Mouse (Mus musculus) bone marrow macrophage, adult 2 months (primary cell): ENCODE measurements around the gene Inmt.

ENCODE experiments used
- CTCF ChIP-seq: IDR thresholded peaks from 2 replicates; pipeline ENCODE4 v1.5.1; 2012; ENCODE audit warnings: low read depth, mild to moderate bottlenecking, low read length, moderate library complexity
- POLR2A ChIP-seq: IDR thresholded peaks from 2 replicates; pipeline ENCODE4 v1.6.1; 2012; ENCODE audit warnings: mild to moderate bottlenecking, low read depth, low read length, borderline replicate concordance

DNA sequence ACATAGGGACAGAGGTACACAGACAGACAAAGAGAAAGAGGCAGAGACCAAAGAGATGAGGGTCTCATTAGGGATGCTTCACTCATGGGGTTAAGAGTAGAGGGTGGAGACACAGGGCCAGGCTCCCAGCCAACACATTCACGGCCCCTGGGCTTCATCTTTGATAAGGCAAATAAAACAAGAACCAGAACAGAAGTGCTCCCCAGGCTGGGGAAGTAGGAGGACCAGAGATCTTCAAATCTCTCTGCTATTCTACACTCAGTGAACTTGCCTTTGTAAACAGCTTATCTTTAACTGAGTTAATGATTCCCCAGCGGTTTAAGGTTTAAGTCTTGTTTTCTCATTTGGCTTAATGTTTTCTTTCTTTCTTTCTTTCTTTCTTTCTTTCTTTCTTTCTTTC, 613 bp upstream of the Inmt start:
- TF ChIP-seq POLR2A, result no peak
- TF ChIP-seq CTCF, result no peak
